Mouse (Mus musculus) bone marrow macrophage, adult 2 months (primary cell): ENCODE results near the gene Patl1. TPM values are rescaled to one million over a fixed set of nuclear protein-coding genes. Genes with fewer than 3 reads are reported as not detected.

ENCODE experiments used
- H3K27ac ChIP-seq: 2 replicates; pipeline ENCODE4 v1.5.1; 2012; ENCODE audit warnings: low read depth, low read length; ENCODE audit not compliant: insufficient read depth
- H3K4me1 ChIP-seq: 2 replicates; pipeline ENCODE4 v1.6.1; 2012; ENCODE audit warnings: low read length; ENCODE audit not compliant: control insufficient read depth, insufficient read depth
- H3K4me3 ChIP-seq: 2 replicates; pipeline ENCODE4 v1.5.1; 2012; ENCODE audit warnings: mild to moderate bottlenecking, low read length, moderate library complexity; ENCODE audit not compliant: insufficient read depth
- CTCF ChIP-seq: IDR thresholded peaks from 2 replicates; pipeline ENCODE4 v1.5.1; 2012; ENCODE audit warnings: low read depth, mild to moderate bottlenecking, low read length, moderate library complexity
- POLR2A ChIP-seq: IDR thresholded peaks from 2 replicates; pipeline ENCODE4 v1.6.1; 2012; ENCODE audit warnings: mild to moderate bottlenecking, low read depth, low read length, borderline replicate concordance
- polyA plus RNA-seq: library from polyadenylated mRNA; stranded (reverse); fragments of >200 nt; gene quantifications from 2 replicates; pipeline ENCODE4 v1.2.4, GENCODE M21; 2012; ENCODE audit not compliant: missing spikeins, insufficient read depth, insufficient read length

Patl1 gene
- polyA plus RNA-seq, 1 experiment, result 31.3 TPM

GRCm38 (mm10) chr19:11987841-11988240 lies 75.6 kb downstream of the Patl1 start:
- Histone ChIP-seq H3K4me3 (no peak overlapping the region), H3K27ac (no peak overlapping the region), H3K4me1 (peaks cover 12% of the 10 kb centered on the region)
- TF ChIP-seq POLR2A (no peak), CTCF (no peak)

DNA sequence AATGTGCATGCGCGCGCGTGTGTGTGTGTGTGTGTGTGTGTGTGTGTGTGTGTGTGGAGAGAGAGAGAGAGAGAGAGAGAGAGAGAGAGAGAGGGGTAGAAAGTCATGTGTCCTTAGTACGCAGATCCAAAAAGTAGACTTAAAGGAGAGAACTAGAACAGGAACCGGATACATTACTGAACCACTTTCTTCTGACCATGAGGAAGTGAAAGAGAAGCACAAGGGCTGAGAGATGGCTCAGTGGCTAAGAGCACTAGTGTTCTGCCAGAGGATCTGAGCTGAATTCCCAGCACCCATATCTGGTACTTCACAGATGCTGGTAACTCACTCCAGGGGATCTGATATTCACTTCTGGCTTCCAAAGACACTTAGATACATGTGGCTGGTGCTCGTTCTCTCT lies 77.1 kb downstream of the Patl1 start:
- Histone ChIP-seq H3K27ac (peak overlapping the region; percentile 76), H3K4me1 (peaks cover 12% of the 10 kb centered on the region), H3K4me3 (no peak overlapping the region)
- no peak for TF ChIP-seq CTCF
- TF ChIP-seq POLR2A, result no peak

- peaks cover 16% of the 10 kb centered on the region for H3K4me1 ChIP-seq
- no peak overlapping the region for H3K4me3 ChIP-seq
- H3K27ac ChIP-seq, result no peak overlapping the region
- no peak for TF ChIP-seq CTCF
- no peak for TF ChIP-seq POLR2A
Observed at GRCm38 (mm10) chr19:11992034-11992433, 79.8 kb downstream of the Patl1 start.

DNA sequence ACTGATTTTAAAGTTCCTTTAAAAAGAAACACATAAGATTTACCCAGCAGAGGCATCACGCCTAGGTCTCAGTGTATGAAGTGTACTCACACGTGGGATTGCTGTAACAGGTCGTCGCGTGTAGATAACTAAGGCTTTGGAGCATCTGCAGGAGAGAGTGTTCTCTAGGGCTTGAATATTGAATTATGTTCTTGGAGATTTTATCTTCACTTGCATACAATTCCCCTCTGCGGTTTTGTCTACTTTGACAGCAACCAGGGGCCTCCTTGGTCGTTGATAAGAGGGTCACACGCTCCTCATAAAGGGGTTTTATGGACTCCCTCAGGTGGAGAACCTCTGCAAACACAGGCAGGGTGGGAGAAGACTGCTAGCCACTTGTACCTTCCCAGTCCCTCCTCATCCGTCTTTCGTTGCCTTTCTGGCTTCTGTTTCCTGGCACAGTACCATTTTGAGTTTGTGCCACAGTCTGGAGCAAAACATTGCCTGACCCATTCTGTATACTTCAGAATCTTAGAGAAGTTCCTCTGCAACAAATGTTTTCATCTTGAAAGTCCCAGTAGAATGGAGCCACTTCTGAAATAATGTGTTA lies 80.3 kb downstream of the Patl1 start:
- Histone ChIP-seq H3K4me3 (no peak overlapping the region), H3K4me1 (peaks cover 16% of the 10 kb centered on the region), H3K27ac (no peak overlapping the region)
- TF ChIP-seq POLR2A (no peak), CTCF (no peak)

Other genes with a start within 250 kb of the Patl1 start
- gene Oosp1, start 221.2 kb upstream of the Patl1 start, polyA plus RNA-seq, result not detected in 2 replicates
- not detected in 2 replicates for gene Oosp3, start 215.3 kb upstream of the Patl1 start, polyA plus RNA-seq
- gene Gif, start 164.8 kb upstream of the Patl1 start, polyA plus RNA-seq, result not detected in 2 replicates
- 19.2 and 20.8 TPM in 2 replicates for gene Mrpl16, start 142.0 kb upstream of the Patl1 start, polyA plus RNA-seq
- 23.1 and 28.0 TPM in 2 replicates for gene Stx3, start 93.0 kb upstream of the Patl1 start, polyA plus RNA-seq
- not detected in 2 replicates for gene Olfr1417, start 73.2 kb upstream of the Patl1 start, polyA plus RNA-seq
- gene Olfr1418, start 51.3 kb upstream of the Patl1 start, polyA plus RNA-seq, result not detected in 2 replicates
- gene Olfr1419, start 37.3 kb upstream of the Patl1 start, polyA plus RNA-seq, result not detected in 2 replicates
- gene Olfr1420, start 25.8 kb upstream of the Patl1 start, polyA plus RNA-seq, result not detected in 2 replicates
- 32.9 and 34.7 TPM in 2 replicates for gene Osbp, start 53.5 kb downstream of the Patl1 start, polyA plus RNA-seq
- gene Olfr1423, start 128.9 kb downstream of the Patl1 start, polyA plus RNA-seq, result not detected in 2 replicates
- gene Olfr1424, start 150.3 kb downstream of the Patl1 start, polyA plus RNA-seq, result not detected in 2 replicates
- not detected in 2 replicates for gene Olfr1425, start 165.3 kb downstream of the Patl1 start, polyA plus RNA-seq
- not detected in 2 replicates for gene Olfr1426, start 179.6 kb downstream of the Patl1 start, polyA plus RNA-seq
- not detected in 2 replicates for gene Olfr1427, start 190.9 kb downstream of the Patl1 start, polyA plus RNA-seq
- not detected in 2 replicates for gene Olfr1428, start 203.5 kb downstream of the Patl1 start, polyA plus RNA-seq
- not detected in 2 replicates for gene Olfr76, start 210.8 kb downstream of the Patl1 start, polyA plus RNA-seq